Mouse (Mus musculus): Measurements from ENCODE around the gene Enthd1. TPM values are rescaled to one million over a fixed set of nuclear protein-coding genes. Genes with fewer than 3 reads are reported as not detected.
A peak's percentile ranks its signal among the peaks of the same experiment; 100 is the strongest.

The Enthd1 gene
- total and polyA plus RNA-seq, 2 experiments from 2014 or later = not detected

DNA sequence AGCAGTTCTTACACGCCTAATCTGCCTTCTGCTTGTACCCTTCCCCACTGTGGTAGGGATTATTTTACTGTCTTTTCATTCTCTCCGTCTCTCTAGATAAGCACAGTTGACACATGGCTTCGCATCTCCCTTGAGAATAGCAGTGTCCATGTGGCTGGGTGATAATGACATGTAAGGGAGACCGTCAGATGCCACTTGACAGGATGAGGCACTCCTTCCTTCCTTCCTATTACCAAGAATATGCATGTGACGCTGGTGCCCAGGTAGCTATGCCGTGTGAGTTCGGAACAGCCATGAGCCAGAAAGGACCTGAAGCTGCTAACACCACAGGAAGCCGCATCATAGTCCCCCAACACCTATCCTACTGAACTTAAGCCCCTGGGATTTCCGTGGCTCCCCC is 33.9 kb downstream of the Enthd1 start:
- H3K9me3 ChIP-seq (ENCODE audit: low read length) = no peaks in the 10 kb centered on the region
- DNase-seq (ENCODE audit: low spot score) (no peak), ATAC-seq (no peak)
- TF ChIP-seq CTCF (IDR thresholded peaks at IDR 0.05; ENCODE audit: low read depth) = no peak
- no peaks in the 10 kb centered on the region for H3K36me3 ChIP-seq (ENCODE audit: insufficient read depth, low read length)
- H3K27ac ChIP-seq = no peak overlapping the region
- H3K9ac ChIP-seq (replicated peaks; ENCODE audit: low read length) = no peak overlapping the region
- WGBS = 79% methylated on average over 9 of the region's 9 CpGs
- no peaks in the 10 kb centered on the region for H3K27me3 ChIP-seq (ENCODE audit: insufficient read depth, low read length)
- no peaks in the 10 kb centered on the region; the same call in 1 of the 2 replicates for H3K4me1 ChIP-seq (ENCODE audit: insufficient read depth, low read length)
- no peak overlapping the region for H3K4me2 ChIP-seq (ENCODE audit: low read depth, low read length)
- no peak overlapping the region for H3K4me3 ChIP-seq (ENCODE audit: low read length)

DNA sequence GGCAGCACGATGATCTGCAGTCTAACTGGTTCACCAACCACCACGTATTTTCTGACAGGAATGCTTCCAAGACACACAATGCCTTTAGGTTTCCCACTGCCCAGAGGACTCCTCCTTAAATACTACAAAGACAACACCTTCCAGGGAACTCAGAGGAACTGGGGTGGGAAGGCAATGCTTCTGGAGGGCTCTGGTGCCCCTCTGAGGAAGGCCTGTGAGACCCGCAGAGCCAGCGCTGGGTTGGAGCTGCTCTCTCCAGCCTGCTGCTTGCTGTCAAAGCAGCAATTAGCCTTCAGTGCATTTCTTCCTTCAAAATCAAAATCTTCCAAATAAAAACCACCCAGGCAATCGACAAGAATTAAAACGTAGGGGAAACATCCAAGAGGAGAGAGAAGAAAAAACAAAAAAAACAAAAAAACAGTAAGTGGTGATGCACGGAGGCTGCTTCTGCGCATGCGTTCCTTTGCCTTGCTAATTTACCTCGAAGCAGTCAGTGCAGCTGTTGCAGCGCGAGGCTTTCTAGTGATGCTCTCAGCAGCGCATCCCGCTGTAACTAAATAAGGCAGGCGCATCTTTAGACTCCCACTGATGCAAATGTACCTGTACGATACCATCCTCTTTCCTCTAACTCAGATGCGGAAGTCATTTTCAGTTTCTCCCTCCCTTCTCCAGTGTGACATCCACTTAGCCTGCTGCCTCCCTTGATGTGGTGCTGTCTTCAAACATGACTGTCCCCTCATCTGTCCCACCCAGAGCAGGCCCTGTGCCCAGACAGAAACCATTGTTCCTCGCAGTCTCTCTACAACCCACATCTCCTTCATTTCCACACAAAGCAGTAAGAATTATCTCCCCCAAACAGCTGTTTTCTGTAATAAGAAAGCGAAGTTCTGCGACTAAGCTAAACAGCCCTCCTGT is 34.7 kb downstream of the Enthd1 start:
- H3K27ac ChIP-seq = peak overlapping the region; percentile 4; the same call in 1 of the 2 replicates
- no peaks in the 10 kb centered on the region for H3K27me3 ChIP-seq (ENCODE audit: insufficient read depth, low read length)
- H3K4me2 ChIP-seq (ENCODE audit: low read depth, low read length) = no peak overlapping the region
- H3K9me3 ChIP-seq (ENCODE audit: low read length) = no peaks in the 10 kb centered on the region
- H3K4me1 ChIP-seq (ENCODE audit: insufficient read depth, low read length) = no peaks in the 10 kb centered on the region; the same call in 1 of the 2 replicates
- H3K4me3 ChIP-seq (ENCODE audit: low read length) = no peak overlapping the region
- no peaks in the 10 kb centered on the region for H3K36me3 ChIP-seq (ENCODE audit: insufficient read depth, low read length)
- H3K9ac ChIP-seq (replicated peaks; ENCODE audit: low read length) = no peak overlapping the region
- ATAC-seq (no peak), DNase-seq (ENCODE audit: low spot score) (peak; percentile 82)
- no peak for TF ChIP-seq CTCF (IDR thresholded peaks at IDR 0.05; ENCODE audit: low read depth)
- WGBS = 29% methylated on average over 20 of the region's 20 CpGs

DNA sequence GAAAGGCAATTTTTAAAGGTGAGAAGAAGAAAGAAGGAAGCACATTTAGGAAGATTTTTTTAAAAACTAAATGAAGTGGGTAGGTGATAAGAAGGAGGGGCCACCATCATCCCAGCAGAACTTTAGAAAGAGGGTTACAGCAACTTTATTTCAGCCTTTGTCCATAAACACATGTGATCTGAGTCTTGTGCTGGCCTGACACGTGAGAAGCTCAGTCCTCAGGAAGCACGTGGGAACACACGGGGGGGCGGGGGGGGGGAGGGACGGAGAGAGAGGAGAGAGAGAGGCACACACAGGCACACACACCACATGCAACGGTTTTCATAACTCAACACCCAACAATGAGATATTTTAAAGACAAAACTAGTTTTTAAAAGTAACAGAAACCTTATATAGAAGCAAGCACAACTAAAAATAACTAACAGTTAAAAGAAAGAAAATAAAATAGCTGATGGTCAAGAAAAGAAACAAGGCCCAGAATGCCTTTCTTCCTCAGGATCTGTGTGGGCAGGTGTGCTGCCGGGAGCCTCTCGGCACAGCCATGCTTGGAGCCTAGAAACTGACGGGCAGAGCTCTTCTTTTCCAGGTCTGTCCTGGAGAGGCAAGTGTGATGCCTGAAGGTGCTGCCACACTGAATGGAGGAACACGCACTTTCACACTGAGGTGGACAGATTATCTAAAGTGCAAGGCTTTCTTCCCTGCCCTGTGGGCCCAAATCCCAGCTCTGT is 43.1 kb downstream of the Enthd1 start:
- Histone ChIP-seq H3K4me2 (ENCODE audit: low read depth, low read length) (no peak overlapping the region), H3K36me3 (ENCODE audit: insufficient read depth, low read length) (no peaks in the 10 kb centered on the region), H3K4me1 (ENCODE audit: insufficient read depth, low read length) (peaks cover 9% of the 10 kb centered on the region; the same call in 1 of the 2 replicates), H3K4me3 (ENCODE audit: low read length) (no peak overlapping the region), H3K27me3 (ENCODE audit: insufficient read depth, low read length) (no peaks in the 10 kb centered on the region), H3K27ac (no peak overlapping the region), H3K9ac (replicated peaks; ENCODE audit: low read length) (no peak overlapping the region), H3K9me3 (ENCODE audit: low read length) (no peaks in the 10 kb centered on the region)
- 52% methylated on average over 10 of the region's 10 CpGs for WGBS
- TF ChIP-seq CTCF (IDR thresholded peaks at IDR 0.05; ENCODE audit: low read depth) = no peak
- DNase-seq (ENCODE audit: low spot score) (no peak), ATAC-seq (no peak)

DNA sequence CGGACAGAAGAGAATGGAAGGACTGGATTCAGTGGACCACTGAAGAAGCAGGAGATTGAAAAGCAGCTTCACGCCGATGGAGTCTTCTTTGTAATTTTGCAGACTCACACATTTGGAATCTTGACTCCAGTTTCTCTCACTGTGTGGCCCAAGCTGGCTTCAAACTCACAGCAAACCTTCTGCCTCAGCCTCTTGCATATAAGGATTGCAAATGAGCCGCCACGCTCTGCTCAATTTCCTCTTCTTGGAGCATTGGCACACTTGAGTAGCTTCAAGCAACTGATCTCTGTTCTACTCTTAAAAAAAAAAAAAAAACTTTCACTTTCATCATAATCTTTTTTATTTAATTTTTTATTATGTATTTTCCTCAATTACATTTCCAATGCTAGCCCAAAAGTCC is 45.0 kb downstream of the Enthd1 start:
- H3K4me2 ChIP-seq (ENCODE audit: low read depth, low read length) = no peak overlapping the region
- ATAC-seq = no peak
- H3K27me3 ChIP-seq (ENCODE audit: insufficient read depth, low read length) = no peaks in the 10 kb centered on the region
- no peaks in the 10 kb centered on the region for H3K36me3 ChIP-seq (ENCODE audit: insufficient read depth, low read length)
- H3K4me1 ChIP-seq (ENCODE audit: insufficient read depth, low read length) = peaks cover 9% of the 10 kb centered on the region; the same call in 1 of the 2 replicates
- no peak for DNase-seq (ENCODE audit: low spot score)
- H3K9ac ChIP-seq (replicated peaks; ENCODE audit: low read length) = no peak overlapping the region
- no peak overlapping the region for H3K4me3 ChIP-seq (ENCODE audit: low read length)
- H3K27ac ChIP-seq = no peak overlapping the region
- no peak for TF ChIP-seq CTCF (IDR thresholded peaks at IDR 0.05; ENCODE audit: low read depth)
- WGBS = 91% methylated on average over 5 of the region's 5 CpGs
- no peaks in the 10 kb centered on the region for H3K9me3 ChIP-seq (ENCODE audit: low read length)

DNA sequence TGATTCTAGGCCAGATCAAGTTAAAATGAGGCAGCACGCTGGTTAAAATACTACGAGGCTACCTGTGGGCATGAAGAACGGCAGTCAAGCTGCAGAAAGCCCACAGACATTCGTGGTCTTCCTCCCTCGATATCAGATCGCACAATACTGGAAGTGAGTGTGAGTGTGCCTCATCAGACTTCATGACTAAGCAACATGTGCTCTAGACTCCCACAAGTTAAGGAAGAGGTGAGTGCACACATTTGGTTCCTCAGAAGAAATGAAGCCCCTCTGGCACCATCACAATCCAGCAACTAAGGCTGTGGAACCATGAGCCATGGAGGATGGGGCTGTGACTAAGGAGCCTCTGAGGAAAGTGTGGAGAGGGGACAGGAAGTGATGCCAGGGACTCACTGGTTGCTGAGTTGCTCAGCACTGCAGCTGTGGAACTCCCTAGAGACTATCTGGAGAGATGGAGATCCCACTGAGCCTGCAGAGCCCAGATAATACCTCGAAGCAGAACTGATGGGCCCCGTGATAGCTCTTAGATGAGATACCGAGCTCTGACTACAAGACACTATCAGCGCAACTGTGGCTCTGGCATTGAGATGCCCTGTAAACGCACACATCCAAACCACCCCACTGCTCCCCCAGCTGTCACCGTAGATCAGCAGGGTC is 46.3 kb downstream of the Enthd1 start:
- ATAC-seq (no peak), DNase-seq (ENCODE audit: low spot score) (no peak)
- no peaks in the 10 kb centered on the region for H3K27me3 ChIP-seq (ENCODE audit: insufficient read depth, low read length)
- H3K4me1 ChIP-seq (ENCODE audit: insufficient read depth, low read length) = peaks cover 9% of the 10 kb centered on the region; the same call in 1 of the 2 replicates
- H3K27ac ChIP-seq = peak overlapping the region; percentile 64; the same call in 1 of the 2 replicates
- no peak overlapping the region for H3K4me3 ChIP-seq (ENCODE audit: low read length)
- H3K4me2 ChIP-seq (ENCODE audit: low read depth, low read length) = no peak overlapping the region
- H3K9me3 ChIP-seq (ENCODE audit: low read length) = no peaks in the 10 kb centered on the region
- peak overlapping the region; percentile 40 for H3K9ac ChIP-seq (replicated peaks; ENCODE audit: low read length)
- no peak for TF ChIP-seq CTCF (IDR thresholded peaks at IDR 0.05; ENCODE audit: low read depth)
- WGBS = 80% methylated on average over 12 of the region's 12 CpGs
- H3K36me3 ChIP-seq (ENCODE audit: insufficient read depth, low read length) = no peaks in the 10 kb centered on the region

DNA sequence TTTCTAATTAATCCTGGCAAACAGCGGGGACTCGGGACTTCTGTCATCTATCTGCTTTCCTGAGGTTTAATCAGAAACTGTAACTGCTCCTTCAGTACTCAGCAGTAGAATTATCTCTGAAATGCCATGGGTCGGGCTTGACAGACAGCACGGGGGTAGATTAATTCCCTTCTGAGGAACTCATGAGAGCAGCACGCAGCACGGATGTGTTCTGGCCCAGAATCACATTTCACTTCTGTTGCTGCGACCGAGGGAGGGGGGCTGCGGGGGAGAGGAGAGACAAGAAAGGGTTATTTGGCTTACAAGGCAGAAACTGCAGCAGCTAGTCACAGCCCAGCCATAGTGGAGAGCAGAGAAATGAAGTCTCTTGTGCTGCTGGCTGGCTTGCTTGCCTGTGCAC is 47.0 kb downstream of the Enthd1 start:
- peak overlapping the region; percentile 40 for H3K9ac ChIP-seq (replicated peaks; ENCODE audit: low read length)
- no peaks in the 10 kb centered on the region for H3K27me3 ChIP-seq (ENCODE audit: insufficient read depth, low read length)
- peaks cover 9% of the 10 kb centered on the region; the same call in 1 of the 2 replicates for H3K4me1 ChIP-seq (ENCODE audit: insufficient read depth, low read length)
- H3K9me3 ChIP-seq (ENCODE audit: low read length) = no peaks in the 10 kb centered on the region
- no peak overlapping the region for H3K4me3 ChIP-seq (ENCODE audit: low read length)
- peak overlapping the region; percentile 13; the same call in 1 of the 2 replicates for H3K4me2 ChIP-seq (ENCODE audit: low read depth, low read length)
- no peak for TF ChIP-seq CTCF (IDR thresholded peaks at IDR 0.05; ENCODE audit: low read depth)
- ATAC-seq (peak; percentile 76; the same call in 1 of the 2 replicates), DNase-seq (ENCODE audit: low spot score) (peak; percentile 65)
- peak overlapping the region; percentile 64; the same call in 1 of the 2 replicates for H3K27ac ChIP-seq
- H3K36me3 ChIP-seq (ENCODE audit: insufficient read depth, low read length) = no peaks in the 10 kb centered on the region
- 19% methylated on average over 9 of the region's 9 CpGs for WGBS

All from hindbrain, postnatal 0 days (tissue).